Mouse (Mus musculus): ENCODE data around the gene Noto.

DNA sequence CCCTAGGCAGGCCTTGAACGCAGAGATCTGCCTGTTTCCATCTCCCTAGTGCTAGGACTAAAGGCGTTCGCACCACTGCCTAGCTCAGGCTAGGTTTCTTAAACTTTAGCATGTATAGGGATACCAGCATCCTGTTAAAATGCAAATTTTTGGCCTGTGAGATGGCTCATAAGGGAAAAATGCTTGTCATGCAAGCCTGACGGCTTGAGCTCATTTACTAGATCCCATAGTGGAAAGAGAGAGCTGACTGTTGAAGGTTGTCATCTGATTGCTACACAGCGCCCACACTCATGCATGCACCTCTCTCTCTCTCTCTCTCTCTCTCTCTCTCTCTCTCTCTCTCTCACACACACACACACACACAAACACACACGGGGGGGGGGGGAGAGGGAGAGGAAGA is 12.9 kb downstream of the Noto start:
- TF ChIP-seq POLR2A (IDR thresholded peaks at IDR 0.05; ENCODE audit: control insufficient read depth, extremely low read depth, insufficient read depth, low read length, poor library complexity) (no peak), CTCF (IDR thresholded peaks at IDR 0.05; ENCODE audit: borderline replicate concordance, control insufficient read depth, extremely low read depth, insufficient read depth, low read length, poor library complexity) (no peak)

Data from thymus, adult 2 months (tissue).